Mouse (Mus musculus) frontal cortex, postnatal 10 days (tissue): ENCODE data around the gene Pold4.

ENCODE experiments used
- DNase-seq, 2 experiments: peaks; one replicate each; pipeline ENCODE4 v3.0.0; 2022; ENCODE audit warnings: low spot score in 2 of 2, mixed read lengths in 1 of 2

The Pold4 gene

GRCm38 (mm10) chr19:4203604-4204326, 27.9 kb upstream of the Pold4 start:
- no peak for DNase-seq

GRCm38 (mm10) chr19:4204889-4205288, 26.8 kb upstream of the Pold4 start:
- DNase-seq: no peak

- DNase-seq: peak in 1 of 2 experiments; percentile 62
Measured at GRCm38 (mm10) chr19:4206971-4207370, 24.7 kb upstream of the Pold4 start.

- no peak for DNase-seq
Measured at GRCm38 (mm10) chr19:4208563-4208962, 23.1 kb upstream of the Pold4 start.

GRCm38 (mm10) chr19:4211891-4212588, 19.7 kb upstream of the Pold4 start:
- no peak for DNase-seq

GRCm38 (mm10) chr19:4213524-4213974, 18.1 kb upstream of the Pold4 start:
- DNase-seq: no peak

GRCm38 (mm10) chr19:4214071-4214770, 17.5 kb upstream of the Pold4 start, which contains the start of the genes Clcf1 and AC109138.7:
Gene Clcf1 (plus strand): TSS chr19:4214238.
Gene AC109138.7 (plus strand): TSS chr19:4214357.
- no peak for DNase-seq

GRCm38 (mm10) chr19:4214771-4215450, 16.8 kb upstream of the Pold4 start:
- no peak for DNase-seq

GRCm38 (mm10) chr19:4215451-4215840, 16.3 kb upstream of the Pold4 start:
- DNase-seq: no peak

- no peak for DNase-seq
Measured at GRCm38 (mm10) chr19:4216041-4216685, 15.5 kb upstream of the Pold4 start.

- no peak for DNase-seq
Measured at GRCm38 (mm10) chr19:4217140-4217539, 14.6 kb upstream of the Pold4 start.

- no peak for DNase-seq
Measured at GRCm38 (mm10) chr19:4217855-4218254, 13.8 kb upstream of the Pold4 start.

GRCm38 (mm10) chr19:4218293-4218692, 13.4 kb upstream of the Pold4 start:
- no peak for DNase-seq

GRCm38 (mm10) chr19:4218784-4219183, 12.9 kb upstream of the Pold4 start:
- no peak for DNase-seq

- no peak for DNase-seq
Measured at GRCm38 (mm10) chr19:4219943-4220342, 11.8 kb upstream of the Pold4 start.

GRCm38 (mm10) chr19:4220416-4220815, 11.3 kb upstream of the Pold4 start:
- DNase-seq: no peak

GRCm38 (mm10) chr19:4220957-4221743, 10.5 kb upstream of the Pold4 start:
- DNase-seq: no peak

GRCm38 (mm10) chr19:4222165-4222564, 9.5 kb upstream of the Pold4 start:
- no peak for DNase-seq

GRCm38 (mm10) chr19:4226779-4227178, 4.9 kb upstream of the Pold4 start:
- no peak for DNase-seq

GRCm38 (mm10) chr19:4227446-4227845, 4.3 kb upstream of the Pold4 start:
- no peak for DNase-seq
